Mouse (Mus musculus) brain, embryonic 14.5 days (tissue): ENCODE data around the gene Ugt1a6a. TPM values are rescaled to one million over a fixed set of nuclear protein-coding genes. Genes with fewer than 3 reads are reported as not detected.
"Not testable (repeated sequence)": the region's sequence is repeated elsewhere in the genome, so short reads cannot be mapped to it uniquely, and the experiment has no call there.

Experiments used
- DNase-seq: peaks from one replicate; pipeline ENCODE4 v3.0.0-alpha.2; 2011; ENCODE audit warnings: low read depth
- CTCF ChIP-seq: fragments of 200-500 bp; IDR thresholded peaks from 2 replicates; pipeline ENCODE4 v1.5.1; 2012; ENCODE audit warnings: inconsistent platforms, mild to moderate bottlenecking, moderate library complexity, borderline replicate concordance; ENCODE audit not compliant: insufficient read depth, insufficient read length; ENCODE audit errors: extremely low read depth
- POLR2A ChIP-seq: fragments of 200-500 bp; IDR thresholded peaks from 2 replicates; pipeline ENCODE4 v1.6.1; 2012; ENCODE audit warnings: mild to moderate bottlenecking, inconsistent platforms, borderline replicate concordance; ENCODE audit not compliant: poor library complexity, insufficient read depth, insufficient read length, severe bottlenecking; ENCODE audit errors: extremely low read depth
- polyA plus RNA-seq: library from polyadenylated mRNA; depleted of rRNA; stranded (reverse); fragments of >200 nt; gene quantifications from 2 replicates; pipeline ENCODE4 v1.2.3, GENCODE M21; 2012; rRNA removed

Gene Ugt1a6a
- polyA plus RNA-seq: 1.5 and 2.0 TPM in 2 replicates

DNA sequence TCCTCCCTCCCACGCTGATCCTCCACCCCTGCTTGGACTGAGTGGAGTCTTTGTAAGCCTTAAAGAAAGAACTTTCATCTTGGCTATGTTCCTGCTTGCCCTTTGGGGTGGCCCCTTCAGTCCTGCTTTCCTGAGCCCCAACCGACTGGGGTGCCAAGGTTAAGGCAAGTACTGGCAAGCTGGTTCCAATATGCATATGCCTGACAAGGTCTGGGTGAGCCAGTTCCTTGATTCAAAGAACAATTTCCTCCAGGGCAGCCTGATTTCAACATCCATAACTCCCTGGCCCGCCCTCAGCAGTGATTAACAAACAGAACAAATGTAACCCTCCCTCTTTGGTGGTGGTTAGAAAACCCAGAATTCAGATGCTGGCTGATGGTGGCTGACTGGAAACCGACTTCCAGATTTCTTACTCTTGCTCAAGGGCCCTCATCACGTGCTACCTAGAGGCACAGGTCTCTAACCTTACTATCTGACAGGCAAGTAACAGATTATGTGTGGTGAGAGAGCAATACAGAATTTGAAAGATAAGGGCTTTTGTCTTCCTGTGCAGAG lies at the start of gene Ugt1a6a:
Gene Ugt1a6a (plus strand): TSS at position 353 of the 555 bp plus-strand sequence.
- peak; percentile 83 for DNase-seq

DNA sequence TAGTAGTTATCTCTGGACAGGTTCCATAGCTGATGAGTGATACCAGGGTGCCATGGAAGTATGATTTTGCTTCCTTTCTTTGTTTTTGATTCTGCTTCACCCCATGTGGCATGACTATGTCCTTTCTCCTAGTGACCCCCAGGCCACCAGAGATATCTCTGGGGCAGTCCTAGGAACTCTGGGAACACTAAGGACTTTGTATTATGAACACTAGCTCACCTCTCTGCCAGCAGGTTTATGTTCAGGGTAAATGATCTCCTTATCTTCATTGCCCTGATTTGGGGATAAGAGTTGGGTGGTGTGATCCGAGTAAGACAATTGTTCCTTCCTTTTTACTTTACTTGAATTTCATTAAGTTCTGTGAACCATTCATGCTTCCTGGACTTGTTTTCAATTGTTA lies 48.5 kb upstream of the Ugt1a6a start:
- TF ChIP-seq CTCF (no peak), POLR2A (no peak)

GRCm38 (mm10) chr1:88087513-88087912 lies 47.1 kb upstream of the Ugt1a6a start, which contains the start of gene Ugt1a8:
TSS of gene Ugt1a8 (plus strand) at chr1:88087813.
- no peak for DNase-seq
- TF ChIP-seq CTCF: no peak
- TF ChIP-seq POLR2A: no peak

More for the DNA sequence above, 48.5 kb upstream of the Ugt1a6a start:
- DNase-seq: no peak

DNA sequence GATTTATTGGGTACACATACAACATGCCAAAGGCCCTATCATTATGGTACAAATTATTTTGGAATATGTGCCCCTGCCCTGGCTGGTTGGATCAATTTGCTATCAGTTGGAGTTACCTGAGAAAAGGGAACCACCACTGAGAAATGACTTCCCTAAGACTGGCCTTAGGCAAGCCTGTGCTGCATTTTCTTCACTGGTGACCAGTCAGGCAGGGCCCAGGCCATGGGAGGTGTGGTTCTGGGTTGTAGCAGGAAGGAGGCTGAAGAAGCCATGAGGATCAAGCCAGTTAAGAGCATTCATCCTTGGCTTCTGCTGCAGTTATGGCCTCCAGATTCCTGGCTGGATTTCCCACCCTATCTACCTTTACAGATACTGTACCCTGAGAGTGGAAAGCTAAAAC lies 42.3 kb upstream of the Ugt1a6a start:
- TF ChIP-seq CTCF (no peak), POLR2A (no peak)
- no peak for DNase-seq

GRCm38 (mm10) chr1:88094270-88094676 lies 40.3 kb upstream of the Ugt1a6a start:
- DNase-seq: peak; percentile 2
- 0 out of 2 replicates have a peak, but pooled peaks have one; percentile 4 for TF ChIP-seq CTCF

GRCm38 (mm10) chr1:88094941-88095492 lies 39.6 kb upstream of the Ugt1a6a start, which contains the start of gene Ugt1a7c:
TSS of gene Ugt1a7c (plus strand) at chr1:88095062.
- TF ChIP-seq CTCF (no peak), POLR2A (no peak)

DNA sequence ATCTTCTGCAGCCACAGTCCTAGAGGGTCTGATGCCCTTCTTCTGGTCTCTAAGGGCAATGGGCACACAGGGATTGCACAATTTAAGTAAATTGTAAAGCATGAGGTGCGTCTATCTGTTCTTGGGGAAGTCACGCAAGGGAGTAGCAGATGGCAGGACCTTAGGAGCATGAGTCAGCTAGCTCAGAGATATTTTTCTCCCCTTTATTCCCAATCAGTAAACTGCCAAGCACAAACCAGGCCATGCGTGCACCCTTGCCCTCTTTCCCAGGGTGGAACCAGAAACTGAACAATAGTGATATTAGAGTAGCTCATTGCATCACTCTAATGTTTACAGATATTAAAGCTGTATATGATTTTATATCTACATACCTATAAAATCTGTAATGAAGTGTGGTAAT lies 36.1 kb upstream of the Ugt1a6a start:
- DNase-seq: not testable (repeated sequence)

More at GRCm38 (mm10) chr1:88094941-88095492, 39.6 kb upstream of the Ugt1a6a start, which contains the start of gene Ugt1a7c:
- peak; percentile 5 for DNase-seq

- DNase-seq: not testable (repeated sequence)
Observed at GRCm38 (mm10) chr1:88099691-88100090, 34.9 kb upstream of the Ugt1a6a start.

DNA sequence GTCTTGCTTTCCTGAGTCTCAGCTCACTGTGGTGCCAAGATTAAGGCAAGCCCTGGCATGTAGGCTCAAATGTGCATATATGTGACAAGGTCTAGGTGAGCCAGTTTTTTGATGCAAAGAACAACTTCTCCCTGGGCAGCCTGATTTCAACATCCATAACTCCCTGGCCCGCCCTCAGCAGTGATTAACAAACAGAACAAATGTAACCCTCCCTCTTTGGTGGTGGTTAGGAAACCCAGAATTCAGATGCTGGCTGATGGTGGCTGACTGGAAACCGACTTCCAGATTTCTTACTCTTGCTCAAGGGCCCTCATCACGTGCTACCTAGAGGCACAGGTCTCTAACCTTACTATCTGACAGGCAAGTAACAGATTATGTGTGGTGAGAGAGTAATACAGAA lies 31.6 kb upstream of the Ugt1a6a start, which contains the start of gene Ugt1a6b:
Gene Ugt1a6b (plus strand): TSS at position 234 of the 400 bp plus-strand sequence.
- peak; percentile 1 for DNase-seq

DNA sequence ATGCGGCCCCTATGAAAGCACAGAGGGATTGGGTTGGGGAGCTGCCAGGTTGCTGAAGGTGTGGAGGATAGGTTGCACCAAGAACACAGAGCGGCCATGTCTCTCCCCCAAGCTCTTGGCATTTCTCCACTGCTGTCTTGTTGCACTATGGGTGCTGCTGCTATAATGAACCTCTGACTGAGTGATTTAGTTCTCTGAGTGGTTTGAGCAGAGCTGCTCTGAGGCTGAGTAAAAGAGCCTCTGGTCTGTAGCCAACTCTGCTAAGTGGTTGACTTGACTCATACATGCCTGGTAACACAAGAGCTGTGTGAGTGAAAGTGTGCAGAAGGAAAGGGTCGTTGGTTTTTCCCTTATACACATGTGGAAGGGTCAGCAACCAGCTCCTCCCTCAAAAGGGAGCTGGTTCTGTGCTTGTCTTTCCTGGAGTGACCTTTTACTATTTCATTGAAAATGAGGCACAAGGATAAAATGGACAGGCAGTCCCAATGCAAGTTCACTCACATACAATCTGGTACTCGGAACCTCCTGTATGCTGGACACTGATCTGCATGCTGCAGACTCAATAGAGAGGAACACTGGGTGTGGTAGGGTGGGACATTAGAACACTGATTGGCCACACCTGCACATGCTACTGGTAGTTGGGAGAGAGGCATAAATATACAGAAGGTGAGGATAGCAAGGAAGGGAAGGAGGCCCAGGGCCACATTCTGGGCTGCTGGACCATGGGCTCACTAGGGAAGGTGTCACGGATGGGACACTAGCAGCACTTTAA lies 30.7 kb upstream of the Ugt1a6a start:
- DNase-seq: not testable (repeated sequence)

DNA sequence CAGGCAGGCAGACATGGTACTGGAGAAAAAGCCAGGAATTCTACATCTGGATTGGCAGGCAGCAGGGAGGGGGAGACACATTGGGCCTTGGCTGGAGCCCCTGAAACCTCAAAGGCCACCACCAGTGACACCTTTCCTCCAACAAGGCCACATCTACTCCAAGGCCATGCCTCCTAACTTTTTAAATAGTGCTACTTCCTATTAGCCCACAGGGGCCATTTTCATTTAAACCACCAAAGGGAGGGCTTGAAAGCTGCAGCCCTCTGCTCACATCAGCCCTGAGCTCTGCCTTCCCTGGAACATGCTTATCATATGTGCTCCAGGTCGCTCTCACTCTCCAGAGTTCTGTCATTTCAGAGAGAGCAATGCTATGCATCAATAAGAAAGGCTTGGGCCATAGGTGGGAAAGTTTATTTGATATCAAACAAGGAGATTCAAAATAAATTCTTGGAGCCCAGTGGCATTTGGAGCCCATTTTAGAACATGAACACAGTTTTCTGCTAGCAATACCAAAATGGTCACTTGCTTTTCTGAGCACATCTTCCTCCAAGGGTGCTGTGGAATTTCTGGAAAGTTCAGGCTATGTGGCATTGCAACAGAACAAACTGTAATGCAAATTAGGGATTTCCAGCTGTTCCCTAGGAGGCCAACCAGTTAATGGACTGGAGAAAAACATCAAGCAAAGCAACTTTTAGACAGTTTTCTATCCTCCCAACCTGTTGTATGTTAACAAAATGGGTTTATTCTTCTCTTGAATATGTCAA lies 29.8 kb upstream of the Ugt1a6a start:
- DNase-seq: no peak
- TF ChIP-seq CTCF: no peak
- TF ChIP-seq POLR2A: no peak

DNA sequence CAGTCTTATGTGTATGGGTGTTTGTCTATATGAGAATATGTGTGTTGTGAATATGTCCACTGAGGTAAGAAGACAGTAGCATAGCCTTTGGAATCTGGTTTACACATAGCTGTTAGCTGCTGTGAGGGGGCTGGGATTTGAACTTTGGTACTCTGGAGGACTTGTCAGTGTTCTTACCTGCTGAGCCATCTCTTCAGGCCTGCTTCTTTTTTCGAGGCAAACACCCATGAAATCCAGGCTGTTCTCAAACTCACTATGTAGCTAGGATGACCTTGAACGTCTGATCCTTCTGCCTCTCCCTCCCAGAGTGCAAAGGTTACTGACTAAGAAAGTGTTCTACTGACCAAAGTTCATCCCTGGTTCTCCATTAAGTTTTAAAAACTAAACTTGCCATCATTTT lies 29.0 kb upstream of the Ugt1a6a start:
- TF ChIP-seq POLR2A: no peak
- TF ChIP-seq CTCF: no peak
- DNase-seq: no peak

DNA sequence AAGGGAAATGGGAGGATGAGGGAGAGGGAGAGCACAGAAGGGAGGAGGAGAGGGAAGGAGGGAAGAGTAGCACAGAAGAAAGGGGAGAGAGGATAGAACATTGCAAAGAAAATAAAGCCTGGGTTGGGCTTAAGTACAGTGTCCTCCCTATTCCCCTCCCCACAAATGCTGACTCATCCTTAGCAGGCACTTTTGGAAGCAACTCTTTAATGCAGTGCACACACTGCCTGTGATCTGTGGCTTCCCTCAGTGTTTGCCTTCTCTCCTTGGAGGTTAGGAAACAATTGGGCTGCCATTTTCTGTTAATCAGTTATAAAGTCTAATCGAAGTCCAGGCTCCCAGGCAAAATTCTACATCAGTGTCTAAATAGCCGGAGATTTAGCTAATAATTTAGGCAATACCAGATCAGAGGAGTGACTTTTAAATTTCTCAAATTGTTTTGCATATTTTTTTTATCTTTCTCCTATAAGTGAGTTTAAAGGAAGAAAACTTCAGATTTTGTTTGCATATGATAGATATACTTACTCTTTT lies 25.5 kb upstream of the Ugt1a6a start:
- DNase-seq: not testable (repeated sequence)

DNA sequence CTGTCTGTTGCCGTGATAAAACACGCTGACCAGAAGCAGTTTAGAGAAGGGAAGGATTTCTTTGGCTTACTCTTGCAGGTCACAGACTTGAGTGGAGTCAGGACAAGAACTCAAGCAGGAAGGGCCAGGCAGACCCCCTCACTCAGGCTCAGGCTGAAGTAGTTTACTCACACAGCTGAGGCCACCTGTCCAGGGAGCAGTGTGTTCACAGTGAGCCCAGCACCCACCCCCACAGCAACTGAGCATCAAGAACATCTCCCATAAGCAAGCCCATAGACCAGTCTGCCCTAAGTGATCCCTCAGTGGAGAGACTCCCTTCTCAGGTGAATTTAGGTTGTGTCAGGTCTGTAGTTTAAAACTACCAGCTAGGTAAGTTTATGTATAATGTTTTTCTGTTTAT lies 25.0 kb upstream of the Ugt1a6a start:
- not testable (repeated sequence) for DNase-seq

DNA sequence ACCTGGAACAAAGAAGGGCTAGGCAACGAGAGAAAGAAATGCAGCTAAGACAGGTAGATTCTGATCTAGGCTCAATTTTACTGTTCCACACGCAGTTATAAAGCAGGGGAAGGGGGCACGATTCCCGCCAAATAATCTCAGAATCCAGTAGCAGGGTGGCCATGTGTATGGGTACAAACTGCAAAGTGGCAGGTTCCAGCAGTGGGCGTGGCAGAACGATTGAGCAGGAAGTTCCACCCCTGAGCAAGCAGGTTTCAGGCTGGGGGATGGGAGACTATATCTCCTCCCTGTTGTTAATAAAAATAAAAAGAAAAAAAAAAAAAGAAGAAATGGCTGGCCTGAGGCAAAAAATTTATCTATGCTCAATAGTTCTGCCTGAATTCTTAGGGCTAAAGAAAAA lies 21.8 kb upstream of the Ugt1a6a start:
- DNase-seq: not testable (repeated sequence)

DNA sequence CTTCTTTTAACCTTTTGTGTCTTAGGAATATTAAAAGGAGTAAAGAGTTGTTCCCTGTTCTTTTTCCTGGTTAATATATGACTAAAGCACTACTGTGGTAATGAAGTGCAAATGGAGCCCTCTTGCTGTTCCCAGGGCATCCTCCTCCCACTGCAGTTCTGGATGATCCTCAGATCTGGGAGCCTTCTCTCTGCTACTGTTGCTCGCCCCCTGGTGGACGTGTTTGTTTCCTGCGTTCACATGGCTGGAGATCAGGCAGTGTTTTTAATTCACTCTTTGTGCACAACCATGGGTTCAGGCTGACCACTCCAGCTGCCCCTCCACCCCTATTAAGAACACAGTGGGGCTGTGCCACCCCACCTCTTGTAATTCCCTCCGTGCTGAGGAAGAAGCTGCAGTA lies 14.1 kb upstream of the Ugt1a6a start:
- not testable (repeated sequence) for DNase-seq
